ENCODE assay signal across 29 mouse cellular contexts in genomic region chr16:11197052-11197451, GRCm38 (mm10).
"Had no signal": no experiment of that assay in that cellular context is flagged by ENCODE, and none has a peak within 500 bp of the region (broad histone marks: within the 10 kb centered on the region; RNA-seq: fewer than 3 reads in every experiment).

No protein-coding gene starts in this region.

- ATAC-seq: forebrain, embryonic 13.5 days; forebrain, embryonic 14.5 days; forebrain, embryonic 15.5 days; forebrain, embryonic 16.5 days had no signal

- H3K27ac ChIP-seq: embryonic facial prominence, embryonic 10.5 days; embryonic facial prominence, embryonic 12.5 days; embryonic facial prominence, embryonic 13.5 days; embryonic facial prominence, embryonic 15.5 days; forebrain, embryonic 10.5 days; forebrain, embryonic 12.5 days; forebrain, embryonic 13.5 days; forebrain, embryonic 15.5 days; gastrocnemius, adult 2 months; heart, adult 2 months had no signal

- DNase-seq: cerebellum, adult 2 months; cerebellum, adult 8-10 months; cerebellum, adult 9-10 months; cerebellum, adult 9-11 months; cerebellum, postnatal 10 days; cerebellum, postnatal 14 days; cerebellum, postnatal 25 days; cerebellum, postnatal 36 days; embryo, embryonic 11 days; gastrocnemius, adult 2 months; gastrocnemius, postnatal 10 days; gastrocnemius, postnatal 14 days; gastrocnemius, postnatal 25 days; gastrocnemius, postnatal 36 days; heart, adult 18-20 months; heart, adult 2 months had no signal

- H3K9me3 ChIP-seq: embryonic facial prominence, embryonic 10.5 days; embryonic facial prominence, embryonic 12.5 days; embryonic facial prominence, embryonic 13.5 days; embryonic facial prominence, embryonic 15.5 days; forebrain, embryonic 10.5 days; forebrain, embryonic 12.5 days; forebrain, embryonic 13.5 days; forebrain, embryonic 15.5 days; heart, embryonic 12.5 days had no signal

- H3K9ac ChIP-seq: embryonic facial prominence, embryonic 12.5 days; embryonic facial prominence, embryonic 13.5 days; embryonic facial prominence, embryonic 15.5 days; forebrain, embryonic 12.5 days; forebrain, embryonic 13.5 days; forebrain, embryonic 15.5 days; heart, embryonic 12.5 days had no signal

- H3K4me3 ChIP-seq: embryonic facial prominence, embryonic 10.5 days; embryonic facial prominence, embryonic 12.5 days; embryonic facial prominence, embryonic 13.5 days; embryonic facial prominence, embryonic 15.5 days; erythroblast, embryonic 14.5 days; forebrain, embryonic 10.5 days; forebrain, embryonic 12.5 days; forebrain, embryonic 13.5 days; forebrain, embryonic 15.5 days; gastrocnemius, adult 2 months; heart, adult 2 months; heart, embryonic 12.5 days had no signal

- H3K27me3 ChIP-seq: embryonic facial prominence, embryonic 12.5 days; embryonic facial prominence, embryonic 13.5 days; embryonic facial prominence, embryonic 15.5 days; forebrain, embryonic 12.5 days; forebrain, embryonic 13.5 days; forebrain, embryonic 15.5 days; heart, embryonic 12.5 days had no signal

- H3K4me2 ChIP-seq: embryonic facial prominence, embryonic 12.5 days; embryonic facial prominence, embryonic 13.5 days; embryonic facial prominence, embryonic 15.5 days; forebrain, embryonic 12.5 days; forebrain, embryonic 13.5 days; forebrain, embryonic 15.5 days; heart, embryonic 11.5 days; heart, embryonic 12.5 days had no signal
